Mouse (Mus musculus) right cerebral cortex, postnatal 36 days (tissue): ENCODE measurements around the gene Ccdc138.

Experiments
- DNase-seq, 2 experiments: peaks; one replicate each; pipeline ENCODE4 v3.0.0; 2022; ENCODE audit warnings: low spot score in 2 of 2, mixed read lengths in 1 of 2

Gene Ccdc138

GRCm38 (mm10) chr10:58585427-58586223 is 87.9 kb downstream of the Ccdc138 start:
- DNase-seq = no peak

GRCm38 (mm10) chr10:58594486-58594885 is 96.7 kb downstream of the Ccdc138 start:
- DNase-seq = no peak

- no peak for DNase-seq
Observed at GRCm38 (mm10) chr10:58595197-58595596, 97.4 kb downstream of the Ccdc138 start.

- DNase-seq = no peak
Observed at GRCm38 (mm10) chr10:58595821-58596220, 98.1 kb downstream of the Ccdc138 start.

GRCm38 (mm10) chr10:58600151-58600550 is 102.4 kb downstream of the Ccdc138 start:
- no peak for DNase-seq

- DNase-seq = no peak
Observed at GRCm38 (mm10) chr10:58600983-58601382, 103.2 kb downstream of the Ccdc138 start.

- peak; percentile 22 to 34 for DNase-seq
Observed at GRCm38 (mm10) chr10:58601431-58601901, 103.7 kb downstream of the Ccdc138 start.

GRCm38 (mm10) chr10:58601946-58602345 is 104.2 kb downstream of the Ccdc138 start:
- no peak for DNase-seq

- DNase-seq = no peak
Observed at GRCm38 (mm10) chr10:58604779-58605178, 107.0 kb downstream of the Ccdc138 start.

- no peak for DNase-seq
Observed at GRCm38 (mm10) chr10:58606356-58606755, 108.6 kb downstream of the Ccdc138 start.

- DNase-seq = no peak
Observed at GRCm38 (mm10) chr10:58608858-58609257, 111.1 kb downstream of the Ccdc138 start.

GRCm38 (mm10) chr10:58610484-58611261 is 112.9 kb downstream of the Ccdc138 start:
- peak in 1 of 2 experiments; percentile 18 for DNase-seq

- no peak for DNase-seq
Observed at GRCm38 (mm10) chr10:58614601-58615000, 116.9 kb downstream of the Ccdc138 start.

GRCm38 (mm10) chr10:58616565-58616964 is 118.8 kb downstream of the Ccdc138 start:
- DNase-seq = no peak

GRCm38 (mm10) chr10:58618501-58619216 is 120.9 kb downstream of the Ccdc138 start:
- no peak for DNase-seq

GRCm38 (mm10) chr10:58619266-58619665 is 121.5 kb downstream of the Ccdc138 start:
- DNase-seq = no peak

- DNase-seq = no peak
Observed at GRCm38 (mm10) chr10:58624848-58625711, 127.3 kb downstream of the Ccdc138 start.
